Mouse (Mus musculus): ENCODE measurements around the gene Tesk2.

- TF ChIP-seq GATA1 (IDR thresholded peaks at IDR 0.05; ENCODE audit: borderline replicate concordance, low read length) (no peak), FLI1 (IDR thresholded peaks at IDR 0.05; ENCODE audit: low read length) (no peak)
Measured at GRCm38 (mm10) chr4:116827819-116828218, 107.1 kb downstream of the Tesk2 start.
